Mouse (Mus musculus) C2C12 (cell line): ENCODE measurements around the gene Slc9a3r2. TPM values are rescaled to one million over a fixed set of nuclear protein-coding genes. Genes with fewer than 3 reads are reported as not detected.

Experiments used
- H3K27me3 ChIP-seq: one replicate; pipeline ENCODE4 v1.6.1; 2011; ENCODE audit not compliant: control insufficient read depth, insufficient read depth, insufficient read length
- H3K36me3 ChIP-seq: one replicate; pipeline ENCODE4 v1.6.1; 2011; ENCODE audit not compliant: control insufficient read depth, insufficient read depth
- H3K4me3 ChIP-seq: one replicate; pipeline ENCODE4 v1.5.1; 2011; ENCODE audit warnings: mild to moderate bottlenecking, control low read depth; ENCODE audit not compliant: poor library complexity, insufficient read depth, severe bottlenecking
- H3K79me2 ChIP-seq: one replicate; pipeline ENCODE4 v1.6.1; 2011; ENCODE audit not compliant: control insufficient read depth, insufficient read depth
- H3K79me3 ChIP-seq: one replicate; pipeline ENCODE4 v1.6.1; 2011; ENCODE audit warnings: low read depth, control low read depth
- H3ac ChIP-seq: one replicate; pipeline ENCODE3; 2011; ENCODE audit warnings: low read depth; ENCODE audit not compliant: control insufficient read depth, insufficient read length
- CEBPB ChIP-seq: IDR thresholded peaks from one replicate; pipeline ENCODE4 v1.6.1; 2011; ENCODE audit warnings: low read depth, mild to moderate bottlenecking, control low read depth, moderate library complexity
- CTCF ChIP-seq: IDR thresholded peaks from one replicate; pipeline ENCODE4 v1.5.1; 2011; ENCODE audit not compliant: control insufficient read depth, insufficient read depth, insufficient read length
- FOSL1 ChIP-seq: IDR thresholded peaks from one replicate; pipeline ENCODE4 v1.8.0; 2011; ENCODE audit warnings: mild to moderate bottlenecking, low read length; ENCODE audit not compliant: poor library complexity, insufficient read depth, severe bottlenecking
- MAX ChIP-seq: IDR thresholded peaks from one replicate; pipeline ENCODE4 v1.6.1; 2011; ENCODE audit warnings: mild to moderate bottlenecking, control low read depth
- MYOD1 ChIP-seq: IDR thresholded peaks from one replicate; pipeline ENCODE4 v1.6.1; 2011; ENCODE audit warnings: low read depth; ENCODE audit not compliant: control insufficient read depth, insufficient read length
- MYOG ChIP-seq: IDR thresholded peaks from one replicate; pipeline ENCODE4 v1.6.1; 2011; ENCODE audit not compliant: control insufficient read depth, insufficient read length; ENCODE audit errors: extremely low read depth
- USF1 ChIP-seq: IDR thresholded peaks from one replicate; pipeline ENCODE4 v1.6.1; 2011; ENCODE audit warnings: low read depth, mild to moderate bottlenecking, control low read depth, moderate library complexity
- polyA plus RNA-seq: library from polyadenylated mRNA; unstranded; fragments of >200 nt; fragmentation: generic; extraction: Trizol; gene quantifications from one replicate; pipeline ENCODE4 v1.2.1, GENCODE M21; 2012; ENCODE audit warnings: missing spikeins

Gene Slc9a3r2
- polyA plus RNA-seq, 1 experiment = 10.0 TPM

DNA sequence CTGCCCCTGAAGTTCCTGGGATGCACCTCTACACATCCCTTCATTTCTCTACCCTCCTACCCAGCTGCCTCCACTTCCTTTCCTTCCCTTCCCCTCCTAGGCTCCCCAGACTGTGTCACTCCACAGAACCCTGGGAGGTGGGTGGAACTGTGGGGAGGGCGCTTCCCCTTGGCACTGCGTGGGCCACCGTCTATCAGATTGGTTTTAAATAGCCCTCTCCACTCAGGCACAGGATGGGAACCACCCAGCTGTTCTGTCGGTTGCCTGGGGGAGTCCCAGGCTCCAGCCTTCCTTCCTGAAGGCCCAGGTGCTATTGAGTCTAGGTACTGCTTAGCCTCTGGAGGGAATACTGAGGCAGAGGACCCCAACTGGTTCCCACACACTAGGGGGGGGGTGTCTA is 15.1 kb downstream of the Slc9a3r2 start:
- no peak for TF ChIP-seq USF1
- TF ChIP-seq MYOD1 = no peak
- TF ChIP-seq CTCF = no peak
- no peak for TF ChIP-seq MYOG
- no peak for TF ChIP-seq MAX
- no peak for TF ChIP-seq CEBPB
- TF ChIP-seq FOSL1 = no peak
- H3K79me2 ChIP-seq = no peaks in the 10 kb centered on the region
- H3K4me3 ChIP-seq = no peak overlapping the region
- no peak overlapping the region for H3ac ChIP-seq
- no peaks in the 10 kb centered on the region for H3K27me3 ChIP-seq
- no peaks in the 10 kb centered on the region for H3K79me3 ChIP-seq
- H3K36me3 ChIP-seq = no peaks in the 10 kb centered on the region

- Histone ChIP-seq H3K79me2 (no peaks in the 10 kb centered on the region), H3K36me3 (no peaks in the 10 kb centered on the region), H3ac (no peak overlapping the region), H3K4me3 (no peak overlapping the region), H3K79me3 (no peaks in the 10 kb centered on the region), H3K27me3 (no peaks in the 10 kb centered on the region)
- TF ChIP-seq MYOD1 = no peak
- no peak for TF ChIP-seq USF1
- TF ChIP-seq MAX = no peak
- no peak for TF ChIP-seq CEBPB
- TF ChIP-seq MYOG = no peak
- no peak for TF ChIP-seq FOSL1
- TF ChIP-seq CTCF = no peak
Observed at GRCm38 (mm10) chr17:24633831-24634230, 16.3 kb downstream of the Slc9a3r2 start.

GRCm38 (mm10) chr17:24632813-24633449 is 17.2 kb downstream of the Slc9a3r2 start:
- peak overlapping the region; percentile 82 for H3K4me3 ChIP-seq
- no peaks in the 10 kb centered on the region for H3K27me3 ChIP-seq
- no peaks in the 10 kb centered on the region for H3K79me2 ChIP-seq
- no peak for TF ChIP-seq USF1
- TF ChIP-seq CTCF = no peak
- TF ChIP-seq FOSL1 = no peak
- no peak for TF ChIP-seq CEBPB
- no peak for TF ChIP-seq MYOG
- TF ChIP-seq MAX = no peak
- TF ChIP-seq MYOD1 = no peak
- no peaks in the 10 kb centered on the region for H3K36me3 ChIP-seq
- no peaks in the 10 kb centered on the region for H3K79me3 ChIP-seq
- peak overlapping the region; percentile 83 for H3ac ChIP-seq

DNA sequence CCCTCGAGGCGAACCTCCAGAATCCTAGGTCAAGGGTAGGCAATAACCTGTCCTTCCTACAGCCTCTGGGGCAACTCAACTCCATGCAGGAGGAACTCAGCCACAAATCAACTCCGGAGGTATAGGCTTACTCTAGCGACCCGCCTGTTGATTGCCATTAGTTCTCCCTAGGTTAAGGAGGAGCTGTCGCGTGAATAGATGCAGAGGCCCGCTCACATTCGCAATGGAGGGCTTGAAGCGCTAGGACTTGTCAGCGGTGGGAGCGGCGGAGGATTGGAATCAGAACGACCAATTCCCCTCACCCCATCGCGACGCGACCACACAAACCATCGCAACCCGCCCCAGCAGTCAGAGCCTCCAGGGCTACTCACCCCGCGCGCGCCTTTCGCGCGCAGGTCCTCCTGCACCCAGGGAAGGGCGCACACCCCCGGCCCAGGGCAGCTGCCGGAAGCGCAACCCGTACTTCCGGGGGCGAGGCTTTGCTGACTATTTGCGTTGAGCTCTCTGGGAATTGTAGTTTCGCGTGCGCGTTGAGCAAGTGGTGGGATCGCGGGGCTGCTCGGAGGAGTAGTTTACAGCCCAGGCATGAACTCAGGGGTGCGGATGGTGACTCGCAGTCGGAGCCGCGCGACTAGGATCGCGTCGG is 17.8 kb downstream of the Slc9a3r2 start, which contains the start of the genes Tsc2 and Nthl1:
Gene Tsc2, minus strand, starts transcription at position 464 of the 646 bp plus-strand sequence.
Gene Nthl1, plus strand, starts transcription at position 514 of the 646 bp plus-strand sequence.
- Histone ChIP-seq H3K36me3 (no peaks in the 10 kb centered on the region), H3K27me3 (no peaks in the 10 kb centered on the region), H3K4me3 (peak within 1 kb of the TSS; percentile 82), H3K79me2 (no peaks in the 10 kb centered on the region), H3ac (peak within 1 kb of the TSS; percentile 83), H3K79me3 (no peaks in the 10 kb centered on the region)
- TF ChIP-seq MAX = peak; percentile 39
- no peak for TF ChIP-seq MYOG

- no peaks in the 10 kb centered on the region for H3K36me3 ChIP-seq
- H3K79me3 ChIP-seq = no peaks in the 10 kb centered on the region
- no peak for TF ChIP-seq CTCF
- TF ChIP-seq FOSL1 = no peak
- no peak for TF ChIP-seq MYOG
- no peak for TF ChIP-seq USF1
- TF ChIP-seq MYOD1 = no peak
- no peak for TF ChIP-seq MAX
- TF ChIP-seq CEBPB = no peak
- H3ac ChIP-seq = no peak overlapping the region
- no peaks in the 10 kb centered on the region for H3K27me3 ChIP-seq
- H3K79me2 ChIP-seq = no peaks in the 10 kb centered on the region
- no peak overlapping the region for H3K4me3 ChIP-seq
Observed at GRCm38 (mm10) chr17:24630072-24630471, 20.1 kb downstream of the Slc9a3r2 start.
